Mouse (Mus musculus) cerebellum, adult 2 months (tissue): ENCODE measurements around the gene Ablim2. TPM values are rescaled to one million over a fixed set of nuclear protein-coding genes. Genes with fewer than 3 reads are reported as not detected.

Source experiments
- DNase-seq, 2 experiments: peaks; one replicate each; pipeline ENCODE4 v3.0.0; 2021
- H3K27ac ChIP-seq: fragments of 200-500 bp; 2 replicates; pipeline ENCODE4 v1.5.1; 2012; ENCODE audit warnings: low read length, control low read depth, inconsistent platforms; ENCODE audit not compliant: insufficient read depth
- H3K27me3 ChIP-seq: fragments of 200-500 bp; 2 replicates; pipeline ENCODE4 v1.6.1; 2012; ENCODE audit warnings: inconsistent platforms, mild to moderate bottlenecking, low read length, moderate library complexity; ENCODE audit not compliant: control insufficient read depth, insufficient read depth
- H3K4me1 ChIP-seq: fragments of 200-500 bp; 2 replicates; pipeline ENCODE4 v1.6.1; 2011; ENCODE audit warnings: low read length; ENCODE audit not compliant: control insufficient read depth, insufficient read depth
- H3K4me3 ChIP-seq: fragments of 200-500 bp; replicated peaks from 2 replicates; pipeline ENCODE3; 2011; ENCODE audit warnings: mild to moderate bottlenecking, low read depth, low read length, control low read depth; ENCODE audit not compliant: insufficient read depth
- CTCF ChIP-seq: fragments of 200-500 bp; IDR thresholded peaks from 2 replicates; pipeline ENCODE4 v1.5.1; 2011; ENCODE audit warnings: low read depth, mild to moderate bottlenecking, control low read depth, low read length, moderate library complexity, borderline replicate concordance; ENCODE audit not compliant: insufficient read depth
- POLR2A ChIP-seq: fragments of 200-500 bp; IDR thresholded peaks from 2 replicates; pipeline ENCODE4 v1.6.1; 2011; ENCODE audit warnings: low read length, control low read depth, borderline replicate concordance; ENCODE audit not compliant: insufficient read depth
- WGBS: fragments of 180-500 bp; shearing (Covaris S2); methylation state at CpG from one replicate; pipeline ENCODE4 v1.1.7; 2018; 5-methylcytosine and 5-hydroxymethylcytosine counted together
- polyA plus RNA-seq: library from polyadenylated mRNA; depleted of rRNA; stranded (reverse); fragments of >200 nt; gene quantifications from 2 replicates; pipeline ENCODE4 v1.2.3, GENCODE M21; 2012

Ablim2 gene
- polyA plus RNA-seq, 1 experiment, result 99.9 TPM

- peak overlapping the region; percentile 37 for H3K27ac ChIP-seq
- H3K4me1 ChIP-seq, result peaks cover 51% of the 10 kb centered on the region
- TF ChIP-seq POLR2A, result no peak
- no peak for TF ChIP-seq CTCF
- H3K4me3 ChIP-seq, result no peak overlapping the region
- DNase-seq, result peak; percentile 46 to 69
- 20% methylated on average over 5 of the region's 5 CpGs for WGBS
- no peaks in the 10 kb centered on the region for H3K27me3 ChIP-seq
These were observed 70.2 kb downstream of the Ablim2 start for GRCm38 (mm10) chr5:35827856-35828255.

GRCm38 (mm10) chr5:35830101-35830500 is 72.4 kb downstream of the Ablim2 start:
- peaks cover 51% of the 10 kb centered on the region for H3K4me1 ChIP-seq
- peak; percentile 65 to 79 for DNase-seq
- 11% methylated on average over 3 of the region's 3 CpGs for WGBS
- H3K27ac ChIP-seq, result peak overlapping the region; percentile 26
- H3K4me3 ChIP-seq, result no peak overlapping the region
- TF ChIP-seq CTCF (no peak), POLR2A (no peak)
- H3K27me3 ChIP-seq, result no peaks in the 10 kb centered on the region

- Histone ChIP-seq H3K27ac (no peak overlapping the region), H3K4me1 (peaks cover 26% of the 10 kb centered on the region), H3K27me3 (no peaks in the 10 kb centered on the region), H3K4me3 (no peak overlapping the region)
- DNase-seq, result no peak
- WGBS, result 76% methylated on average over 4 of the region's 4 CpGs
- TF ChIP-seq POLR2A (no peak), CTCF (no peak)
These were observed 76.2 kb downstream of the Ablim2 start for GRCm38 (mm10) chr5:35833881-35834280.

- no peak for DNase-seq
- Histone ChIP-seq H3K27me3 (no peaks in the 10 kb centered on the region), H3K4me3 (no peak overlapping the region), H3K4me1 (no peaks in the 10 kb centered on the region), H3K27ac (no peak overlapping the region)
- no peak for TF ChIP-seq POLR2A
- TF ChIP-seq CTCF, result no peak
- 81% methylated on average over 15 of the region's 15 CpGs for WGBS
These were observed 79.3 kb downstream of the Ablim2 start for GRCm38 (mm10) chr5:35836992-35837391.

GRCm38 (mm10) chr5:35839262-35839661 is 81.6 kb downstream of the Ablim2 start:
- 54% methylated on average over 2 of the region's 2 CpGs for WGBS
- H3K27me3 ChIP-seq, result no peaks in the 10 kb centered on the region
- DNase-seq, result no peak
- TF ChIP-seq POLR2A (no peak), CTCF (no peak)
- no peak overlapping the region for H3K27ac ChIP-seq
- no peaks in the 10 kb centered on the region for H3K4me1 ChIP-seq
- H3K4me3 ChIP-seq, result no peak overlapping the region

GRCm38 (mm10) chr5:35851485-35851884 is 93.8 kb downstream of the Ablim2 start:
- TF ChIP-seq CTCF, result no peak
- TF ChIP-seq POLR2A, result no peak
- H3K27me3 ChIP-seq, result no peaks in the 10 kb centered on the region
- DNase-seq, result no peak
- H3K4me1 ChIP-seq, result peaks cover 3% of the 10 kb centered on the region; the same call in 1 of the 2 replicates
- H3K27ac ChIP-seq, result no peak overlapping the region
- H3K4me3 ChIP-seq, result no peak overlapping the region
- WGBS, result 79% methylated on average over 5 of the region's 5 CpGs

GRCm38 (mm10) chr5:35853463-35853862 is 95.8 kb downstream of the Ablim2 start:
- H3K4me3 ChIP-seq, result no peak overlapping the region

GRCm38 (mm10) chr5:35856245-35856644 is 98.6 kb downstream of the Ablim2 start:
- Histone ChIP-seq H3K27ac (peak overlapping the region; percentile 66), H3K27me3 (no peaks in the 10 kb centered on the region), H3K4me3 (no peak overlapping the region), H3K4me1 (peaks cover 3% of the 10 kb centered on the region)
- DNase-seq, result peak; percentile 33 to 68
- 13% methylated on average over 3 of the region's 3 CpGs for WGBS
- TF ChIP-seq POLR2A (no peak), CTCF (no peak)

More at GRCm38 (mm10) chr5:35853463-35853862, 95.8 kb downstream of the Ablim2 start:
- 43% methylated on average over 4 of the region's 4 CpGs for WGBS
- Histone ChIP-seq H3K27me3 (no peaks in the 10 kb centered on the region), H3K4me1 (peaks cover 3% of the 10 kb centered on the region), H3K27ac (no peak overlapping the region)
- DNase-seq, result no peak
- TF ChIP-seq CTCF (no peak), POLR2A (no peak)

- DNase-seq, result peak; percentile 52 to 64
- no peak overlapping the region for H3K27ac ChIP-seq
- H3K4me1 ChIP-seq, result peaks cover 3% of the 10 kb centered on the region
- H3K27me3 ChIP-seq, result no peaks in the 10 kb centered on the region
- WGBS, result 35% methylated on average over 6 of the region's 6 CpGs
- TF ChIP-seq CTCF (peak; percentile 87), POLR2A (no peak)
- H3K4me3 ChIP-seq, result no peak overlapping the region
These were observed 100.4 kb downstream of the Ablim2 start for GRCm38 (mm10) chr5:35858069-35858468.
